Mouse (Mus musculus) kidney, adult 2 months (tissue): ENCODE results near the gene Slc16a13.

Experiments used
- CTCF ChIP-seq: fragments of 200-500 bp; conservative IDR thresholded peaks from 2 replicates; pipeline ENCODE4 v1.5.1; 2011; ENCODE audit warnings: low read depth, mild to moderate bottlenecking, control low read depth, low read length, moderate library complexity, mixed read lengths; ENCODE audit not compliant: insufficient read depth, insufficient read length
- POLR2A ChIP-seq: fragments of 200-500 bp; IDR thresholded peaks from one replicate; pipeline ENCODE4 v1.6.1; 2011; ENCODE audit warnings: low read depth, low read length, control low read depth

GRCm38 (mm10) chr11:70232546-70232945 lies 11.7 kb upstream of the Slc16a13 start:
- TF ChIP-seq CTCF (no peak), POLR2A (no peak)
